Mouse (Mus musculus): ENCODE measurements around the gene Kmt5c.
A peak's percentile ranks its signal among the peaks of the same experiment; 100 is the strongest.

Gene Kmt5c

DNA sequence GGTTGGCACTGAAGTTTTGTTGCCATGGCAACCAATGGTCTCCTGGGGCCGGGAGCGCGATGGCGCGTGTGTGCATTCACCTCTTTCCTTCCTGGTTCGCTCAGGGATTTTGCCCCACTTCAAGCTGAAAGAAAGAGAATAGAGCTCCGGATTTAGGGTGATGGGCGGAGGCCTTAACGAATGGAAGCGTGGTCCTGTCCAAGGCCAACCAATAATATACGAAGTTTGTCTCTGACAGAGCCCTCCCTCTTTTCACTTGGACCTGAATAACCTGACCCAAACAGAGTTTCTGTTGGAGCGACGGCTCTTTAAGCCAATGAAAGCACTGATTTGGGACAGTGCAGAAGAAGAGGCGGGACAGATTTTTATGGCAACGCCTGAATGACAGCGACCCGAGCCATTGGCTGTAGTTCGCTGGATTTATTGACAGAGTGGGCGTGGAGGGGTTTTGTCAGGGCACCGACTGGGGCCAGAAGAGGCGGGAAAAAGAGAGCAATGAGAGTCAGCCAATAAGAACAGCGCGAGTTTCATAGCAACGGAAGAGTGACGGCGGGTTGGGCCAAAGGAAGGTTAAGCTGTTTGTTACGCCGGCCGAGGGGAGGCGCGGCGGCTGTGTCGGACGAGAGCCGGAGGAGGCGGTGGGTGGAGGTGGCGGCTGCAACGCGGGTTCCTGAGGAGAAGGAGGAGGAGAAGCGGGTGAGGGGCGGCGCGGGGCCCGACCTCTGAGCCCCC lies at the start of gene Kmt5c:
Gene Kmt5c (plus strand): TSS at position 572 of the 732 bp plus-strand sequence.
- peak; percentile 99 for DNase-seq (ENCODE audit: low spot score)

GRCm38 (mm10) chr7:4690387-4690786 lies 49.5 kb upstream of the Kmt5c start, which contains the start of gene Brsk1:
Gene Brsk1, plus strand, starts transcription at chr7:4690604.
- DNase-seq (ENCODE audit: low spot score): peak; percentile 43

DNA sequence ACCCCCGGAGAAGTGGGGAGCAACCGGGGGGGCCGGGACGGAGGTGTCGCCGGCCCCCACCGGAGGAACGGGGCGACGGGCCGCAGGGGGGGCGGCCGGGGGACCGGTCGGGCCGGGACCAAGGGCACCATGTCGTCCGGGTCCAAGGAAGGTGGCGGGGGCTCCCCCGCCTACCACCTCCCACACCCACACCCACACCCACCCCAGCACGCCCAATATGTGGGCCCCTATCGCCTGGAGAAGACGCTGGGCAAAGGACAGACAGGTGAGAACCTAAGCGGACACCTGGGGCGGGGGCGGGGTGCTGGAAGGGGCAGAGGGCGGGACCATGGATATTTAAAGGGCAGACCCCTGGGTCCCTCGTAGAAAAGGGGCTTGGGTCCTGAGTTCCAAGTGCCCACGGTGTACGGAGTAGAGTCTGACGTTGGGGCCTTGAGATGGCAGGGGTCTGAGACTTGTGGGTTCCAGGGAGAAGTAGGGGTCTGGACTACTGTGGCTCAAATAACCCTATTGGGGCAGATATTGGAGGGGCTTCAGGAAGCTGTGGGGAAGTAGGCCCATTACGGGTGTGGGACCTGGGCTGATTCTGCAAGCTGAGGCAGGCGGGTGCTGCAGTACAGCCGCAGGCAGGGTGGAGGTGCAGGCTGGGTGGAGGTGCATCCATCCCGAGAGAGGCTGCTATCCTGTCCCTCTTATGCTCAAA lies 48.8 kb upstream of the Kmt5c start:
- no peak for DNase-seq (ENCODE audit: low spot score)

GRCm38 (mm10) chr7:4693004-4693403 lies 46.9 kb upstream of the Kmt5c start:
- no peak for DNase-seq (ENCODE audit: low spot score)

- no peak for DNase-seq (ENCODE audit: low spot score)
Measured at GRCm38 (mm10) chr7:4702334-4702733, 37.6 kb upstream of the Kmt5c start.

DNA sequence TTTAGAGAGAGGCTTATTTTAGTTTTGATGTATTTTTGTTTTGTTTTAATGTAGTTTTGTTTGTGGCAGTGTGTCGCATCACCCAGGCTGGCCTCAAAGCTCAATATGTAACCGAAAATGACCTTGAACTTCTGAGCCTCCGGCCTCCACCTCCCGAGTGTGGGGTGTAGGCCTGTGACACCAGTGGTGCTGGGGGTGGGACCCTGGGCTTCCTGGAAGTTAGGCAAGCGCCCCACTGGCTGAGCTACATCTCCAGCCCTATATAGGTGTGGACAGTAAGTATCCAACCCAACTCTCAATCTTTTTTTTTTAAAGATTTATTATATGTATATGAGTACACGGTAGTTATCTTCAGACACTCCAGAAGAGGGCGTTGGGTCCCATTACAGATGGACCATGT lies 36.7 kb upstream of the Kmt5c start:
- no peak for DNase-seq (ENCODE audit: low spot score)

GRCm38 (mm10) chr7:4705098-4705497 lies 34.8 kb upstream of the Kmt5c start:
- no peak for DNase-seq (ENCODE audit: low spot score)

- no peak for DNase-seq (ENCODE audit: low spot score)
Measured at GRCm38 (mm10) chr7:4712594-4712993, 27.3 kb upstream of the Kmt5c start.

GRCm38 (mm10) chr7:4716955-4717354 lies 23.0 kb upstream of the Kmt5c start:
- no peak for DNase-seq (ENCODE audit: low spot score)

DNA sequence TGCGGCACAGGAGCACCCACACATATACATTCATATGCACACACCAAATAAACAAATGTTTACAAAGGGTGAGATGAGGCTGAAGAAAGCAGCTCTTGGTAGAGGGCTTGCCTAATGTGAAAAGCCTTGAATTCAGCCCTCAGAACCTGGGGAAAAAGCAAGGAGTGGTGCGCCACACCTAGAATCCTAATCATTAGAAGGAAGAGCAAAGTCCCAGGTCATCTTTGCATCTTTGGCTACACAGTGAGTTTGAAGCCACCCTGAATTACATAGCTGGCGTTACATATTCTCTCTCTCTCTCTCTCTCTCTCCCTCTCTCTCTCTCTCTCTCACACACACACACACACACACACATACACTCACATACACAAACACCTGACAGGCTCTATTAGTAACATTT lies 20.6 kb upstream of the Kmt5c start:
- no peak for DNase-seq (ENCODE audit: low spot score)

- no peak for DNase-seq (ENCODE audit: low spot score)
Measured at GRCm38 (mm10) chr7:4723508-4723907, 16.4 kb upstream of the Kmt5c start.

- DNase-seq (ENCODE audit: low spot score): no peak
Measured at GRCm38 (mm10) chr7:4724359-4724758, 15.6 kb upstream of the Kmt5c start.

DNA sequence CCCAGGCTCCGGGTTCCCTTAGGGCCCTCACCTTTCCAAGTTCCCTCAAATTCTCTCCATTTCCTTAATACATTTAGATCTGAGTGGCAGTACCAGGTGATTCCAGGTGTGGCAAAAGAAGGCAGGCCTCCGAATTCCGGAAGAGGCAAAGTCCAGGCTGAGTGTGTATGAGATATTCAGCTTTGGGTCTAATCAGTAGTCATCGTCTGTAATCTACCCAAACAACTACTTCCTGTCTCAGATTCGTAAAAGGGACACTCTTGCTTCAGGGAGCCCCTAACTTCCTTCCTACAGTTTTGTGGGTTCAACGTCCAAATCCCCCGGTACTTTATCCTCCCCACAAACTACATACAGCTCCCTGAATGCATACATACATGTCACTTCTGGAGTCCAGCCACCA lies 14.7 kb upstream of the Kmt5c start, which contains the start of gene Tmem150b:
Gene Tmem150b (minus strand): TSS at position 81 of the 400 bp plus-strand sequence.
- DNase-seq (ENCODE audit: low spot score): no peak

DNA sequence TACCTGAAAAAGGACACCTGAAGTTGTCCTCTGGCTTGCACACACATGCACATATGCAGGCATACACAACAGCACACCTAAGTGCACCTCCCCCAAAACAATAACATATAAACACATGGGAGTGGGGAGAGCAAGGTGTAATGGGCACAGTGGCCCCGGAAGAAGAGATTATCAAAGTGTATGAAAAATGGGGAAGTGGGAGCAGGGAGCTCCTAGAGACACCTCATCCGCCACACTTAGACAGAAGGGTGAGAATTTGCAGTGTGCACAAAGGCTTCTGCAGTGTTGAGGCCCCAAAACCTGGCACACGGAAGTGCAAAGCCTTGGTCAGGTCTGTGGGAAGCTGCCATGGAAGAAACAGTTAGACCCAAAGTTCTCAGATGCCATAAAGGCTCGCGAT lies 8.8 kb upstream of the Kmt5c start:
- DNase-seq (ENCODE audit: low spot score): no peak

- no peak for DNase-seq (ENCODE audit: low spot score)
Measured at GRCm38 (mm10) chr7:4732968-4733392, 6.9 kb upstream of the Kmt5c start.

GRCm38 (mm10) chr7:4739041-4739543 lies 823 bp upstream of the Kmt5c start:
- no peak for DNase-seq (ENCODE audit: low spot score)

- no peak for DNase-seq (ENCODE audit: low spot score)
Measured at GRCm38 (mm10) chr7:4740309-4740727, 403 bp downstream of the Kmt5c start.

DNA sequence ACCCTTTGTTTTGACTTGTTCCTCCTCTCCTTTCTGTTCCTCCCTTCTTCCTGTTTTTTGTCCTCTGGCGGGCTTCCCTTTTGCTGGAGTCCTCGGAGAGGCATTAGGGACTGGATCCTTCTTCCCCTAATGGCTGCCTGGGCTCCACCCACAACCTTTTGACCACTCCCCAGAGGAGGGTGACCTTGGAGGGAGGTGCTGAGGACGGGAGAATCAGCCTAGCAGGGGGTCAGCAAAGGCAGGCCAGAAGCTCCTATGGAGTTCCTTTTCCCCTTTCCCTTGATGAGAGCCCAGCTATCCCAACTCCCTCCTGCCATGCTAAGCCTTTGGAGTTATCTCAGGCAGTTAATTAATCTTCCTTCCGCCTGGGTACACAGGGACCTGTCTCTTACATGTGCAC lies 1.2 kb downstream of the Kmt5c start:
- no peak for DNase-seq (ENCODE audit: low spot score)

- no peak for DNase-seq (ENCODE audit: low spot score)
Measured at GRCm38 (mm10) chr7:4741672-4742481, 2.0 kb downstream of the Kmt5c start.

DNA sequence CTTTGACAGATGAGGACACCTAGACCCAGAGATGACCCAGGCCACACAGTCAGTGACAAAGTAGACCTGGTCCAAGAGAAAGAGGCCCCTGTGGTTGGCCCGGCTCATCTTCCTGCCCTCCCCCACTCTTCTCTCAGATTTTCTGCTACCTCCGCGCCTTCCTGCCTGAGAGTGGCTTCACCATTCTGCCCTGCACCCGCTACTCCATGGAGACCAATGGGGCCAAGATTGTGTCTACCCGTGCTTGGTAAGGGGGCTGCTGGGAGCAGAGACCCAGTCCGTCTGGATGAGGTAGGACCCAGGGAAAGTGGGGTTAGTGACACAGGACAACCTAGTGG lies 2.5 kb downstream of the Kmt5c start:
- no peak for DNase-seq (ENCODE audit: low spot score)

DNA sequence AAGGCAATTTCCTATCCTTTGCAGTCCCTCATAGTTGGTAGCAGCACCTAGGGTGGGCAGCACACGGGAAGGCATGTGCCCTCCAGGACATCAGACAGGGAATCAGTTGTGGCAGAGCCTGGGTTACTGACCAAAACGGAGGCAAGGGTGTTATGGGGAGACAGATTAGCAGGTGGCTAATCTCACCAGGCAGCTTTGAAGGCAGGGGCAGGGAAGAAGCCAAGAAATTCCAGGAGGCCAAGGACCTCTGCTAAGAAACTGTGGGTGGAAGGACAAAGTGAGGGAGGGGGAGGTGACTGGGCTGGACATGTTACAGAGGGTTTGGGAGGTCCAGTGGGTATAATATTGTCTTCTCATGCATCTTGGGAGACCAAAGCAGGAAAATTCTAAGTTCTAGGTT lies 3.4 kb downstream of the Kmt5c start:
- DNase-seq (ENCODE audit: low spot score): no peak

DNA sequence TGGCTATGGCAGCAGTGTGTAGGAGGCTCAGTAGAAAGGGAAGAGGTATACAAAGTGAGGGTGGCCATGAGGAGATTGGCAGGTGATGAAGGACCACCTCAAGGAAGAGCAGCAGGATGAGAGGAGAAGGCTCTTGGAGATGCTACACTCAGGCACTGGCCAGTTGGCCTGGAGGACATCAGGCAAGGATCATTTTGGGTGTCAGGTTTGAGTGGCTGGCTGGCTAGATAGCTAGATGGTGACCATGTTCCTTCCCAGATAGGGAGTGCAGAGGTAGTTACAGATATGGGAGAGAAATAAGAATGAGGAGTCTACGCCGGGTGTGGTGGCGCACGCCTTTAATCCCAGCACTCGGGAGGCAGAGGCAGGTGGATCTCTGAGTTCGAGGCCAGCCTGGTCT lies 5.0 kb downstream of the Kmt5c start:
- no peak for DNase-seq (ENCODE audit: low spot score)
